Mouse (Mus musculus) heart, adult 2 months (tissue): ENCODE measurements around the gene Htr3b.

Source experiments
- CTCF ChIP-seq: fragments of 200-600 bp; IDR thresholded peaks from 2 replicates; pipeline ENCODE4 v1.8.1; 2022; ENCODE audit warnings: antibody characterized with exemption, mild to moderate bottlenecking, moderate library complexity
- POLR2A ChIP-seq: fragments of 200-500 bp; IDR thresholded peaks from 2 replicates; pipeline ENCODE4 v1.6.1; 2011; ENCODE audit warnings: mild to moderate bottlenecking, low read depth, low read length, control low read depth; ENCODE audit not compliant: insufficient read depth

GRCm38 (mm10) chr9:48947565-48947964 is 17.2 kb downstream of the Htr3b start:
- TF ChIP-seq CTCF (no peak), POLR2A (no peak)
